Mouse (Mus musculus) ES-E14 (cell line): ENCODE data around the gene Sdk2. TPM values are rescaled to one million over a fixed set of nuclear protein-coding genes. Genes with fewer than 3 reads are reported as not detected.

Experiments used
- DNase-seq: peaks from one replicate; pipeline ENCODE4 v3.0.0-alpha.2; 2013; ENCODE audit warnings: low read depth, low spot score
- H3K27ac ChIP-seq: 2 replicates; pipeline ENCODE4 v1.5.1; 2012; ENCODE audit warnings: low read depth, mild to moderate bottlenecking, low read length, moderate library complexity, mixed read lengths; ENCODE audit not compliant: poor library complexity, insufficient read depth, severe bottlenecking
- H3K36me3 ChIP-seq: 2 replicates; pipeline ENCODE4 v1.6.1; 2012; ENCODE audit warnings: mild to moderate bottlenecking, low read length, moderate library complexity, mixed read lengths; ENCODE audit not compliant: control insufficient read depth, poor library complexity, insufficient read depth, severe bottlenecking
- H3K4me1 ChIP-seq, 2 experiments: fragments of 150-350 bp in 1 of 2; sonication (generic) in 1 of 2; 2 replicates each; pipeline ENCODE4 v1.6.1; 2012; ENCODE audit warnings: low read length in 2 of 2, mild to moderate bottlenecking in 1 of 2, mixed read lengths in 1 of 2; ENCODE audit not compliant: control insufficient read depth in 2 of 2, insufficient read depth in 2 of 2, poor library complexity in 1 of 2
- H3K4me3 ChIP-seq, 2 experiments: fragments of 150-350 bp in 1 of 2; sonication (generic) in 1 of 2; 2 replicates each; pipeline ENCODE4 v1.5.1; 2012; ENCODE audit warnings: low read length in 2 of 2, low read depth in 1 of 2, mild to moderate bottlenecking in 1 of 2, mixed read lengths in 1 of 2; ENCODE audit not compliant: insufficient read depth in 1 of 2, poor library complexity in 1 of 2, severe bottlenecking in 1 of 2
- H3K9ac ChIP-seq: 2 replicates; pipeline ENCODE4 v1.6.1; 2012; ENCODE audit warnings: low read depth, mild to moderate bottlenecking, low read length, mixed read lengths; ENCODE audit not compliant: poor library complexity, insufficient read depth, severe bottlenecking
- H3K9me3 ChIP-seq: fragments of 150-350 bp; sonication (generic); 2 replicates; pipeline ENCODE4 v1.6.1; 2012; ENCODE audit warnings: low read depth, mild to moderate bottlenecking, low read length; ENCODE audit not compliant: control insufficient read depth, insufficient read depth
- CHD2 ChIP-seq: IDR thresholded peaks from 2 replicates; pipeline ENCODE4 v1.6.1; 2014; ENCODE audit warnings: mild to moderate bottlenecking, low read depth, low read length, inconsistent platforms
- HCFC1 ChIP-seq: IDR thresholded peaks from 2 replicates; pipeline ENCODE4 v1.6.1; 2012; ENCODE audit warnings: low read length, inconsistent platforms, borderline replicate concordance; ENCODE audit not compliant: insufficient read depth
- MAFK ChIP-seq: IDR thresholded peaks from 2 replicates; pipeline ENCODE4 v1.6.1; 2014; ENCODE audit warnings: mild to moderate bottlenecking, low read depth, low read length, inconsistent platforms; ENCODE audit not compliant: insufficient read depth
- ZC3H11A ChIP-seq: IDR thresholded peaks from 2 replicates; pipeline ENCODE4 v1.6.1; 2012; ENCODE audit warnings: low read depth, mild to moderate bottlenecking, inconsistent platforms, low read length, borderline replicate concordance
- ZNF384 ChIP-seq: IDR thresholded peaks from 2 replicates; pipeline ENCODE4 v1.6.1; 2012; ENCODE audit warnings: low read depth, low read length, inconsistent platforms
- in situ Hi-C, 2 experiments: fragments of 600-800 bp; cut with MboI; formaldehyde crosslinking; loops; one replicate each; pipeline ENCODE4 v1.15.1; 2025; ENCODE audit warnings: low sequenced_read_pairs in 2 of 2, inconsistent platforms in 1 of 2; ENCODE audit not compliant: unreplicated experiment in 2 of 2
- total RNA-seq: library from RNA; depleted of rRNA; stranded (reverse); fragments of 300-350 nt; gene quantifications from 2 replicates; pipeline ENCODE4 v1.2.3, GENCODE M21; 2012

Gene Sdk2
- total RNA-seq, 1 experiment: 2.0 TPM

DNA sequence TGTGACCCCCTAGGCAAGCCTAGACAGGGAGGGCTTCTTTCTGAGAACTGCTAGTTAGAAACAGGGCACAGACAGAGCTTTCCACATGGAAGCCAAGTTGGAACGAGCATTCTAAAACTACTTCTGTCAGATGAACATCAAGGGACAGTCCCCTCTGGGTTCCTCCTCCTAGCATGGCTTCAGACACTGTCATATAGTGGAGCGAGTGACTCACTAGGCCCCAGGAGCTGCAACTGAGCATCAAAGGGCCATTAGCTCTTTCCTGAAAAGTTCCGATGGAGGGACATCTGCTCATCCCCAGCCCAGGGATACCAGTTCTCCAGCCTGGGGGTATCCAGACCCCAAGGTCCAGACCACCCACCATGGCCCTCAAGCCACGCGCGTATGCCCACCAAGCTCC lies 185.0 kb downstream of the Sdk2 start:
- Histone ChIP-seq H3K27ac (no peak overlapping the region), H3K36me3 (no peaks in the 10 kb centered on the region), H3K9me3 (no peaks in the 10 kb centered on the region), H3K4me3 (no peak overlapping the region), H3K4me1 (no peaks in the 10 kb centered on the region), H3K9ac (no peak overlapping the region)
- in situ Hi-C loops: no loop called here
- DNase-seq: no peak
- TF ChIP-seq ZC3H11A (no peak), MAFK (no peak), ZNF384 (no peak), CHD2 (no peak), HCFC1 (no peak)

DNA sequence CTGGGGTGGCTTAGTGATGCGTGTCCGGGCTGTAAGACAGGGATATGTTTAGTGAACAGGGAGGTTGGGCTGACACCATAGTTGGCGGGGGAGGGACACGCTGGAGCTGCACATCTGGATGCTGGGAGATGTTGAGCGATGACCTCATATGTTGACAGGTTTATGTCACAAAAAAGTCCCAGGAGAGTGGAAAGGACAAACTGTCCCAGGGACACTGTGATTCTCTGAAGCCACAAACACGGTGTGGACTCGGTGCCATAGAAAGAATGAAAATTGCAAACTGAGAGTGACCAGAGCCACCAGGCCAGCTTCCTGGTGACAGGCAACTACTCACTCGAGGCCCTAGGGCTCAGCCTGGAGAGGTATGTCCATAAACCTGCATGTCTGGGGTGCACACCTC lies 199.8 kb downstream of the Sdk2 start:
- TF ChIP-seq CHD2: no peak
- TF ChIP-seq MAFK: no peak
- no peak for TF ChIP-seq HCFC1
- TF ChIP-seq ZNF384: no peak
- no peak for TF ChIP-seq ZC3H11A
- in situ Hi-C loops: loop anchor here in 1 of 2 experiments (25.0 kb wide), 1 partner anchor 770 kb away; no protein-coding TSS in a partner anchor
- Histone ChIP-seq H3K27ac (no peak overlapping the region), H3K4me3 (no peak overlapping the region), H3K36me3 (no peaks in the 10 kb centered on the region), H3K9ac (no peak overlapping the region), H3K4me1 (peaks cover 0 to 3% of the 10 kb centered on the region in 2 experiments; a peak in 1 of 4 replicates), H3K9me3 (no peaks in the 10 kb centered on the region)
- no peak for DNase-seq

DNA sequence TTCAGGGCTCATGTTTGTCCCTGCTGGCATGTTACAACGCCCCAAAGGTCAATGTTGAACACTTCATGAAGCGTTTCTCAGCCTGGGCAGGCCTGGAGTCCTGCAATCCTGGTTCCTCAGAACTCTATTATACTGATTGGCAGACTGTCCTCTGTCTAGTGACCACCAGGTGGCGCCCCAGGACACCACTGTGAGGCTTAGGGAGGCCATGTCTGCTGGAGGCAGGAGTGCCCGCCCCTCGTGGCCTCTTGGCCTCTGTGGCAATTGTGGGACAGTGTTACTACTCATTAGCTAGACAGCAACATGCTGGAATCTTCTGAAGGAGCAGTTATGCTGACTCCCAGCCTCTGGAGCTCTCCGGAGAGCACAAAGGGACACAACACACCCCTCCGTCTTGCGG lies 201.2 kb downstream of the Sdk2 start:
- no peaks in the 10 kb centered on the region for H3K36me3 ChIP-seq
- no peak overlapping the region for H3K27ac ChIP-seq
- H3K9me3 ChIP-seq: no peaks in the 10 kb centered on the region
- H3K4me1 ChIP-seq: peaks cover 0 to 3% of the 10 kb centered on the region in 2 experiments; a peak in 1 of 4 replicates
- peak; percentile 84 for DNase-seq
- H3K4me3 ChIP-seq: no peak overlapping the region
- in situ Hi-C loops: loop anchor here in 1 of 2 experiments (25.0 kb wide), 1 partner anchor 772 kb away; no protein-coding TSS in a partner anchor
- H3K9ac ChIP-seq: no peak overlapping the region
- TF ChIP-seq ZNF384 (no peak), CHD2 (no peak), MAFK (no peak), HCFC1 (no peak), ZC3H11A (peak; percentile 87)

DNA sequence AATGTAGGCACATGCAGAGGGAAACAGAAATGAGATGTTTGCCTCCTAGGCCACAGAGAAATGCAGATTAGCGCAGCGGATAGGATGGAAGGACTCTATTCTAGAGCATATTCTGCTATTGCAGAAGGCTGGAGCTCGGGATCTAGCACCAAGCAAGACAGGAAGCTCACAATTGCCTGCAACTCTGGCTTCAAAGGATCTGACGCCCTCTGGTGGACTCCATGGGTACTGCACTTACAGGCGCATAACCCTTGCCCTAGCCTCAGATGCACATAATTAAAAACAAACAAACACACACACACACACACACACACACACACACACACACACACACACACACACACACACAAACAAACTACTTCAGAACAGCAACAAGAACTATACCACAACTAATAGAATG lies 203.4 kb downstream of the Sdk2 start:
- Histone ChIP-seq H3K4me1 (peaks cover 0 to 1% of the 10 kb centered on the region in 2 experiments; a peak in 1 of 4 replicates), H3K9ac (no peak overlapping the region), H3K27ac (no peak overlapping the region), H3K36me3 (no peaks in the 10 kb centered on the region), H3K9me3 (no peaks in the 10 kb centered on the region), H3K4me3 (no peak overlapping the region)
- in situ Hi-C loops: loop anchor here in 1 of 2 experiments (25.0 kb wide), 1 partner anchor 774 kb away; no protein-coding TSS in a partner anchor
- TF ChIP-seq ZNF384: no peak
- TF ChIP-seq CHD2: no peak
- no peak for TF ChIP-seq MAFK
- no peak for TF ChIP-seq HCFC1
- peak; percentile 56; the same call in 1 of the 2 replicates for TF ChIP-seq ZC3H11A
- DNase-seq: peak; percentile 59

DNA sequence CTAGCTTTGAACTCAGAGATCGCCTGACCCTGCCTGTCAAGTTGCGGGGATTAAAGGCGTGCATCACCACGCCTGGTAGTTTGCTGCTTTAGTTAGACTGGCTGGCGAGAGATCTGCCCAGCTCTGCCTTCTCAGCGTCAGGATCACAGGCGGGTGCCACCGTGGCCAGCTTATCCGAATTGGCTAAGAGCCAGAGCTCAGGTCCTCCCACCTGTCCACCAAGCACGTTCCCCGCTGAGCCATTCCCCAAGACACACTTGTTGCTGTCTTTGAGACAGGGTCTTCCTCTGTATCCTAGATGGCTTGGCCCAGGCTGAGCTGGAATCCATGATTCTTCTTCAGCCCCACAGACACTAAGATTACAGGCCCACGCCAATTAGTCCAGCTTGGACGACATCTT lies 211.2 kb downstream of the Sdk2 start:
- H3K9me3 ChIP-seq: no peaks in the 10 kb centered on the region
- TF ChIP-seq HCFC1 (no peak), ZNF384 (no peak), CHD2 (no peak), MAFK (no peak), ZC3H11A (no peak)
- no peaks in the 10 kb centered on the region for H3K36me3 ChIP-seq
- DNase-seq: no peak
- H3K4me3 ChIP-seq: no peak overlapping the region
- in situ Hi-C loops: loop anchor here in 1 of 2 experiments (25.0 kb wide), 1 partner anchor 782 kb away; no protein-coding TSS in a partner anchor
- H3K9ac ChIP-seq: no peak overlapping the region
- H3K4me1 ChIP-seq: no peaks in the 10 kb centered on the region; a peak in 1 of 4 replicates
- no peak overlapping the region for H3K27ac ChIP-seq
